Mouse (Mus musculus) left cerebral cortex, postnatal 10 days (tissue): ENCODE measurements around the gene Pom121. TPM values are rescaled to one million over a fixed set of nuclear protein-coding genes. Genes with fewer than 3 reads are reported as not detected.

ENCODE experiments used
- DNase-seq, 2 experiments: peaks; one replicate each; pipeline ENCODE4 v3.0.0; 2021 to 2022; ENCODE audit warnings: low spot score in 2 of 2, mixed read lengths in 1 of 2; ENCODE audit errors: extremely low spot score in 1 of 2
- intact Hi-C: fragments of 180-260 bp; cut with DNase I; formaldehyde crosslinking; loops from one replicate; pipeline ENCODE4 v1.15.1; 2025
- microRNA-seq: library from miRNA; unstranded; fragments of <30 nt; microRNA quantifications from one replicate; pipeline ENCODE4 v1.2.0, GENCODE M21; 2022
- total RNA-seq, 2 experiments: library from RNA; stranded (reverse); gene quantifications; 2 replicates each; pipeline ENCODE4 v1.2.3; 2021

The Pom121 gene
- total RNA-seq, 2 experiments from 2014 or later = 37.5 to 39.1 TPM

- intact Hi-C loops = no loop called here
- DNase-seq = no peak
Observed at GRCm38 (mm10) chr5:135329471-135329870, 64.9 kb downstream of the Pom121 start.

Small RNAs within 50 kb of the gene (microRNA-seq; reads per million reads assigned to microRNA genes)
- 2.9 reads per million, percentile 2 among the genes with 10 or more reads in this experiment for gene Mir7033

Other genes with a start within 250 kb of the Pom121 start
- 10 to 100 TPM; 23.3 to 23.6 TPM for gene Tbl2, start 244.9 kb downstream of the Pom121 start, total RNA-seq
- 10 to 100 TPM; 29.4 to 33.0 TPM for gene Bcl7b, start 226.3 kb downstream of the Pom121 start, total RNA-seq
- 10 to 100 TPM; 44.6 to 45.7 TPM for gene Baz1b, start 207.3 kb downstream of the Pom121 start, total RNA-seq
- 1 to 10 TPM; 8.8 to 9.0 TPM for gene Fzd9, start 143.3 kb downstream of the Pom121 start, total RNA-seq
- under 1 TPM in 1 of 2 experiments, not detected in 1; 0.65 TPM for gene Fkbp6, start 44.5 kb downstream of the Pom121 start, total RNA-seq
- gene Trim50, start 41.3 kb downstream of the Pom121 start, total RNA-seq = not detected
- 10 to 100 TPM; 20.4 to 25.7 TPM for gene Nsun5, start 24.6 kb downstream of the Pom121 start, total RNA-seq
- 10 to 100 TPM; 80.5 to 85.2 TPM for gene Hip1, start 150.6 kb upstream of the Pom121 start, total RNA-seq
- not detected for gene Ccl26, start 169.0 kb upstream of the Pom121 start, total RNA-seq
- gene Ccl24, start 178.5 kb upstream of the Pom121 start, total RNA-seq = under 1 TPM in 1 of 2 experiments, not detected in 1; 0.28 TPM
- 10 to 100 TPM; 77.6 to 82.7 TPM for gene Rhbdd2, start 238.1 kb upstream of the Pom121 start, total RNA-seq